Mouse (Mus musculus): ENCODE results near the gene Cd4.

GRCm38 (mm10) chr6:124831649-124832048 lies 56.4 kb downstream of the Cd4 start:
- TF ChIP-seq CTCF (IDR thresholded peaks at IDR 0.05; ENCODE audit: insufficient read depth, low read depth, low read length): no peak
- no peak for TF ChIP-seq POLR2A (IDR thresholded peaks at IDR 0.05; ENCODE audit: insufficient read depth, low read depth, low read length)
